Mouse (Mus musculus) stomach, embryonic 16.5 days (tissue): ENCODE data around the gene Serpini1. TPM values are rescaled to one million over a fixed set of nuclear protein-coding genes. Genes with fewer than 3 reads are reported as not detected.

Experiments used
- ATAC-seq: fragments of 200-750 bp; cut with Nextera tagmentation; 2 replicates; pipeline ENCODE4 v1.8.0; 2017; ENCODE audit warnings: moderate number of reproducible peaks, moderate TSS enrichment; ENCODE audit not compliant: insufficient read depth, low FRiP score
- H3K27ac ChIP-seq: fragments of 300-500 bp; sonication (generic); 2 replicates; pipeline ENCODE4 v1.5.1; 2014; ENCODE audit warnings: low read length
- H3K27me3 ChIP-seq: fragments of 300-500 bp; sonication (generic); 2 replicates; pipeline ENCODE4 v1.6.1; 2014; ENCODE audit warnings: low read length, control low read depth, mixed read lengths; ENCODE audit not compliant: control insufficient read depth, insufficient read depth
- H3K36me3 ChIP-seq: fragments of 300-500 bp; sonication (generic); 2 replicates; pipeline ENCODE4 v1.6.1; 2014; ENCODE audit warnings: low read length; ENCODE audit not compliant: control insufficient read depth, insufficient read depth
- H3K4me1 ChIP-seq: fragments of 300-500 bp; sonication (generic); 2 replicates; pipeline ENCODE4 v1.6.1; 2014; ENCODE audit warnings: low read length, control low read depth, mixed read lengths; ENCODE audit not compliant: control insufficient read depth, insufficient read depth
- H3K4me2 ChIP-seq: fragments of 300-500 bp; sonication (generic); 2 replicates; pipeline ENCODE4 v1.6.1; 2014; ENCODE audit warnings: low read depth, low read length, mixed read lengths
- H3K4me3 ChIP-seq: fragments of 300-500 bp; sonication (generic); replicated peaks from 2 replicates; pipeline ENCODE4 v1.5.1; 2014; ENCODE audit warnings: mild to moderate bottlenecking, low read length
- H3K9ac ChIP-seq: fragments of 300-500 bp; sonication (generic); 2 replicates; pipeline ENCODE4 v1.6.1; 2014; ENCODE audit warnings: low read length
- H3K9me3 ChIP-seq: fragments of 300-500 bp; sonication (generic); replicated peaks from 2 replicates; pipeline ENCODE4 v1.6.1; 2016; ENCODE audit warnings: low read length, control low read depth; ENCODE audit not compliant: control insufficient read depth
- WGBS: fragments of 180-500 bp; shearing (Covaris S2); extraction: QIAGEN DNeasy Blood & Tissue Kit; methylation state at CpG from one replicate; pipeline ENCODE4 v1.1.7; 2014; 5-methylcytosine and 5-hydroxymethylcytosine counted together
- polyA plus RNA-seq: library from polyadenylated mRNA; unstranded; fragments of >200 nt; fragmentation: Nextera tagmentation; extraction: Ambion mirVana; gene quantifications from 2 replicates; pipeline ENCODE4 v1.2.1, GENCODE M21; 2015

Gene Serpini1
- polyA plus RNA-seq, 1 experiment from 2014 or later: 21.2 TPM

- no peak overlapping the region for H3K4me3 ChIP-seq
- no peaks in the 10 kb centered on the region for H3K4me1 ChIP-seq
- H3K9ac ChIP-seq: no peak overlapping the region
- H3K36me3 ChIP-seq: no peaks in the 10 kb centered on the region
- WGBS: 65% methylated on average over 1 of the region's 1 CpGs
- H3K9me3 ChIP-seq: no peaks in the 10 kb centered on the region
- no peaks in the 10 kb centered on the region for H3K27me3 ChIP-seq
- no peak overlapping the region for H3K4me2 ChIP-seq
- H3K27ac ChIP-seq: no peak overlapping the region
- ATAC-seq: no peak
Observed at GRCm38 (mm10) chr3:75692088-75692487, 134.7 kb downstream of the Serpini1 start.

Other genes starting within 250 kb of the Serpini1 start
- not detected in 2 replicates for gene Wdr49, start 75.4 kb upstream of the Serpini1 start, polyA plus RNA-seq
- 80.6 and 88.3 TPM in 2 replicates for gene Pdcd10, start 691 bp upstream of the Serpini1 start, polyA plus RNA-seq
- not detected in 2 replicates for gene Gm29133, start 190.7 kb downstream of the Serpini1 start, polyA plus RNA-seq